Mouse (Mus musculus): ENCODE results near the gene 4930438A08Rik.
A peak's percentile ranks its signal among the peaks of the same experiment; 100 is the strongest.
"Not testable (repeated sequence)": the region's sequence is repeated elsewhere in the genome, so short reads cannot be mapped to it uniquely, and the experiment has no call there.

The 4930438A08Rik gene

DNA sequence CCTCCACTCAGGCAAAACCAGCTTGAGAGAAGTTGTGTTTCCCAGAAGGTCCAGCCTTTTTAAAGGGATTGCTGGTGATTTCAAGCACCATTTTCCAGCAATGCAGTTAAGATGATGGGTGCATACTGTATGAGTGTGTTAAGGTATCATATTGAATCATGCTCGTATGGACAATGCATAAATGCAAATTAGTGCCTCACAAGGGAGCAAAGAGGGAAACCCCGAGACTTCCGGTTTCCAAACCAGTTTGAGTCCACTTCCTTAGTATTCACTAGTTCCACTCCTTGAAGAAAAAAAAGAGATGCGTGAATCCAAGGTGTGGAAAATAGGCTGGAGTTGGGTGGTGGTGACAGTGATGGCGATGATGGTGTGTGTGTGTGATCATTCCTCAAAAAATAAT is 7.9 kb downstream of the 4930438A08Rik start:
- no peak for DNase-seq (ENCODE audit: low read depth)

- no peak for DNase-seq (ENCODE audit: low read depth)
These were observed 15.5 kb downstream of the 4930438A08Rik start for GRCm38 (mm10) chr11:58289992-58290682.

- DNase-seq (ENCODE audit: low read depth): no peak
These were observed 16.2 kb downstream of the 4930438A08Rik start for GRCm38 (mm10) chr11:58290812-58291211.

GRCm38 (mm10) chr11:58292791-58293190 is 18.2 kb downstream of the 4930438A08Rik start:
- DNase-seq (ENCODE audit: low read depth): no peak

GRCm38 (mm10) chr11:58297396-58297795 is 22.8 kb downstream of the 4930438A08Rik start:
- DNase-seq (ENCODE audit: low read depth): no peak

- DNase-seq (ENCODE audit: low read depth): peak; percentile 51
These were observed 26.5 kb downstream of the 4930438A08Rik start for GRCm38 (mm10) chr11:58301057-58301456.

DNA sequence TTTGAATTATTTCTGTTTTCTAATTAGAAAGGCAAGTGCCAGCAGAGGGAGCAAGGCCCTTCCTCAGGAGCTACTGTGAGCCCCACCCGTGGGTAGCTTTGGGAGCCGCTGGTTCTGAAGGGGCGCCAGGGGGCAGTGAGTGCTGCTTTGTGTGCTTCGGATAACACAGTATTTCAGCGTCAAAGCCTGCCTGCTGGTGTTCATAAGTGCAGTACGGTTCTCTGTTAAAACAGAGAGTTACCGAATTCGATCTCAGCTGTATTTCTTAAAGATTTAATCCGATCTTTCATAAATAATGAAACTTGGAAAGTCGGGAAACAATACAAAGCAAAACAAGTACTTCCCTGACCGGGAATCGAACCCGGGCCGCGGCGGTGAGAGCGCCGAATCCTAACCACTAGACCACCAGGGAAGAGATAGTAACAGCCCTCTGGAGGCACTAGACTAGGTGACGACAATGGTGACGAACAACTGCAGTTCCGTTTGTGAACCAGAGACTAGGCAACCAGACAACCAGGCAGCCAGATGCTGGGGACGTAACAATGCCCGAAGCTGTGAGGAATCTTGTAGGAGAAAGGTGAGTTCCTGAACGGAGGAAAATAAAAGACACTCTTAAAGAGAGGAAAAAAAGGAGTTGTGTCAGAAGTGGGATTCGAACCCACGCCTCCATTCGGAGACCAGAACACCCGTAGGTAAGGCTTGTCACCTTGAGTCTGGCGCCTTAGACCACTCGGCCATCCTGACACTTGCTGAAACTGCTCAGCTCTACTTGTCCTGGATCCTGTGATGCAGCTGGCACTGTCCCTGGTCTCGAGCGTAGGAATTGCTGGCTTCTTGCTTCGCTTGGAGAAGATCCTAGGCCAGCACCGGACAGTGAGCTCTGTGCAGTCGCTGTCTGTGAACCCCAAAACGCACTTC is 27.5 kb downstream of the 4930438A08Rik start:
- DNase-seq (ENCODE audit: low read depth): peak; percentile 91

- DNase-seq (ENCODE audit: low read depth): no peak
These were observed 28.3 kb downstream of the 4930438A08Rik start for GRCm38 (mm10) chr11:58302774-58303445.

GRCm38 (mm10) chr11:58303594-58303993 is 29.0 kb downstream of the 4930438A08Rik start:
- no peak for DNase-seq (ENCODE audit: low read depth)

DNA sequence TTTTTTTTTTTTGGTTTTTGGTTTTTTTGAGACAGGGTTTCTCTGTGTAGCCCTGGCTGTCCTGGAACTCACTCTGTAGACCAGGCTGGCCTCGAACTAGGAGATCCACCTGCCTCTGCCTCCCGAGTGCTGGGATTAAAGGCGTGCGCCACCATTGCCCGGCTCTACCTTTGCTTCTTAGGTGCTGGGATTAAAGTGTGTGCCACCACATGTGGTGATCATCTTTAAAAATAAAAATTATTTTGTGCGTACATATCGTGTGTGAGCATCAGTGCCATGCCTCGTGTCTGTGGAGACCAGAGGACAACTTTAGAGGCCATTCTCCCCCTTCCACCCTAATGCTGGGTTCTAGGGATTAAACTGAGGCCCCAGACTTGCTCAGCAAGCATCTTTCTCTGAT is 30.7 kb downstream of the 4930438A08Rik start:
- not testable (repeated sequence) for DNase-seq (ENCODE audit: low read depth)

DNA sequence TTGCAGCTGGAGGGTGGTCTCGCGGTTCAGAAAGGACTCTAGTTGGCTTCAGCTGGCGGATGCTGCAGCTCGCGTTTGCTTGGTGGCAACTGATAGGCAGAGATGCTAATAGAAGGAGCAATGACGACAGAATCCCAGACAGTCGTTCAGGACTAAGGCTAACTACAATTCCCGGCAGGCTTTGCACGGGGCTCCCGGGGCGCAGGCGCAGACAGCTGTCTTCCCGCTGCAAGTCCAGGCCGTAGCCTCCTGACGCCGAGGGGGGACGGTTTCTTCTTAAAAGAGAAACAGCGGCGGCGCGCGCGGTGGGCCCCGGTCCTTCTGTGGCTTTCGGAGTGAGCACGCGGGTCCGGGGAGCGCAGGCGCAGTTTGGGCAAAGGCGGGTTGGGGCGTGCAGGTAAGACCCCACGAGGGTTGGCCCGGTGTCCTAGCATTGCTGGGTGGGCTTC is 32.3 kb downstream of the 4930438A08Rik start, which contains the start of gene Zfp692:
Zfp692 (plus strand) TSS at position 210 of the 449 bp plus-strand sequence.
- DNase-seq (ENCODE audit: low read depth): peak; percentile 80

DNA sequence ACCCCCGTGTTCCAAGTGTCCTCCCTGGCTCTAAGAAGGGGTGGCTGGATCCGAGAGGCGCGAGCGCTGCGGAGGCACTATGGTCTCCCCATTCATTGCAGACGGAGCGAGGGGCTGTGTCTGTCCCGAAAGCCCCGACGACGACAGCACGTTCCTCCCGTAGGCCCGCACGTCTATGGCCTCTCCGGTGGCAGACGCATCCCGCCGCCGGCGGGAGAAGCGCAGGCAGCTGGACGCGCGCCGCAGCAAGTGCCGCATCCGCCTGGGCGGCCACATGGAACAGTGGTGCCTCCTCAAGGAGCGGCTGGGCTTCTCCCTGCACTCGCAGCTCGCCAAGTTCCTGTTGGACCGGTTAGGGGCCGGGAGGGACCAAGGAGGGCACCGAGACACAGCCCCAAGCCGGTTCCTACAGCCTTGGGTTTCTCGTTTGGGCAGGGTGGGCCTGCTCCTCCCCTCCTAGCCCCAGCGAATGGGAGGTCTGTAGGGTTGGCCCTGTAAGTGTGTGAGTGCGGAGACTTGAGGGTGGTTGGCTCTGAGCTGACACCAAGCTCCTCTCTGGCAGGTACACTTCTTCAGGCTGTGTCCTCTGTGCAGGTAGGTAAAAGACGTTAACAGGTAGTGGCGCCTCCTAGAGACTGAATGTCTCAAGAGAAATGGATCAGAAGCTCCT is 32.9 kb downstream of the 4930438A08Rik start:
- no peak for DNase-seq (ENCODE audit: low read depth)

- DNase-seq (ENCODE audit: low read depth): no peak
These were observed 34.1 kb downstream of the 4930438A08Rik start for GRCm38 (mm10) chr11:58308661-58309060.

DNA sequence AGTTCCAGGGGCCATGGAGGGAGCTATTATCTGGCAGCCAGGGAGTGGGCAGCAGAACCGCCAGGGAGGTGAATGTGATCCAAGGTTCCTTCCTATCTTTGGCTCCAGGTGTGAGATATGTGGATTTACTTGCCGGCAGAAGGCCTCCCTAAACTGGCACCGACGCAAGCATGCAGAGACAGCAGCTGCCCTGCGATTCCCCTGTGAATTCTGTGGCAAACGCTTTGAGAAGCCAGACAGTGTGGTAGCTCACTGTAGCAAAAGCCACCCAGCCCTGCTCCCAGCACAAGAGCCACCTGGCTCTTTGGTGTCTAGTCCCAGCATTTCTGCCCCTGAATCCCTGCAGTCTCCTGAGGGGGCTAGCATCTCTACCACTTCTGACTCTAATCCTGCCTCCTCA is 39.5 kb downstream of the 4930438A08Rik start:
- no peak for DNase-seq (ENCODE audit: low read depth)

GRCm38 (mm10) chr11:58315536-58316168 is 41.1 kb downstream of the 4930438A08Rik start:
- DNase-seq (ENCODE audit: low read depth): no peak

- no peak for DNase-seq (ENCODE audit: low read depth)
These were observed 41.7 kb downstream of the 4930438A08Rik start for GRCm38 (mm10) chr11:58316344-58316743.

GRCm38 (mm10) chr11:58316768-58317390 is 42.3 kb downstream of the 4930438A08Rik start:
- no peak for DNase-seq (ENCODE audit: low read depth)

- DNase-seq (ENCODE audit: low read depth): peak; percentile 93
These were observed 48.4 kb downstream of the 4930438A08Rik start for GRCm38 (mm10) chr11:58322824-58323569.

DNA sequence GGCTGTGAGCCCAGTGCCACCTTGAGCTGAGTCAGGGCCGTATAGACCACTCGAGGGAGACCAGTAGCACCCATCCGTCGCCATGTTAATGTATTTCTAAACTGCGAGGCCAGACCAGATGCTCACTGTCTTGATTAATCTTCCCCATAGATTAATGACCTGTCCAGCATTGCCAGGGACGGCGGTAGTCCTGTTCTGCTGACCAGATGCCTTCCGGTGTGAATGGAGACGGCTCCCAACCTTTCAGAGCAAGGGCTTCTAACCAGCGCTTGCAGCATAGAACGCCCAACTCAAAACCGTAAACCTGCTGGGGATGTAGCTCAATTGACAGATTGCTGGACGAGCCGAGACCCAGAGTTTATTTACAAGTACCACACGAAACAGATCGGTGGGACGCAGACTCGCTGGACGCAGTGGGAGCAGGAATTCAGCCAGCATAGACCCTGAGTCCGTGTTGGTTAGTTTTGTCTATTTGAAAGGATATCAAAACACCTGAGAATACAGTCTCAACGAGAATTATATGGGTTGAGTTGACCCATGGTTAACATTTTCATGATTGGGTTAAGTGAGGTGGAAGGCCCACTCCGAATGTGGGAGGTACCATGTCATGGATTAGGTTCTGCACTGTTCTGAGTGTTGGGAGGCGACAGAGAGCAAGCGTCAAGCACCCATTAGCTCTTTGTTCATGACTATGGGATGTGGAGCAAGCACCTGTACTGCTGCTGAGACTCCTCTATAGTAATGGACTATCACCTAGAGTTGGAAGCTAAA is 49.2 kb downstream of the 4930438A08Rik start:
- no peak for DNase-seq (ENCODE audit: low read depth)

Data from c-Kit-positive CD71-negative TER-119-negative erythroid progenitor cells, embryonic 14.5 days (primary cell).